In the genomic region with DNA sequence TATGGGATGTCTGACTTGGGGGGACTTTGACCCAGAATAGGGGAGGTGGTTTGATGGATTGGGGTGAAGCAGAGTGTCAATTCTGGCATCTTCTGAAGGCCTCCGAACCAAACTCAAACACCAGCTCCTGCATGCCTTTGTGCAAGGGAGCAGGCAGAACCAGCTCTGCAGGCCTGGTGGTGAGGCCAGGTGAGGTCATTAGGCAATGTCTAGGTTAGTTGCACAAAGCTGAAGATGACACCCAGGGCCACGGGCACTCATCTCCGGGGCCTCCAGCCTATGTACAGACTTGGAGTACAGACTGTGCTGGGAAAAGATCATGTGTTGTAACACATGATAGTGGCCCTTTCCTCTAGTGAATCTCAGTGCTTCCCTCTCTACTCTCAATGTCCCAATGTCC, we compare ENCODE assay signal across 20 mouse cellular contexts.
"Had no signal": no experiment of that assay in that cellular context is flagged by ENCODE, and none has a peak within 500 bp of the region (broad histone marks: within the 10 kb centered on the region; RNA-seq: fewer than 3 reads in every experiment).

No protein-coding gene starts in this region.

- H3K27ac ChIP-seq: kidney, postnatal 0 days; liver, embryonic 13.5 days; lung, embryonic 15.5 days; macrophage; neural tube, embryonic 13.5 days had no signal

- DNase-seq: kidney, adult 11 months; kidney, adult 9 months; kidney, postnatal 36 days; left cerebral cortex, postnatal 4 days; liver; liver, embryonic 13.5 days; liver, postnatal 0 days; lung, postnatal 14 days; retina, postnatal 1 day; right cerebral cortex, postnatal 4 days; spleen, adult 18-20 months; thymus, adult 18-20 months; thymus, postnatal 14 days had no signal

- H3K27me3 ChIP-seq: lung, embryonic 15.5 days had no signal

- H3K36me3 ChIP-seq: liver, embryonic 13.5 days; lung, embryonic 15.5 days; neural tube, embryonic 13.5 days had no signal

- H3K4me1 ChIP-seq: liver, embryonic 13.5 days; lung, embryonic 15.5 days; megakaryocyte, embryonic 14.5 days; neural tube, embryonic 13.5 days had no signal

- H3K9me3 ChIP-seq: liver, embryonic 13.5 days; lung, embryonic 15.5 days; megakaryocyte, embryonic 14.5 days; neural tube, embryonic 13.5 days had no signal

- H3K4me2 ChIP-seq: liver, embryonic 13.5 days; lung, embryonic 15.5 days; midbrain, embryonic 11.5 days; neural tube, embryonic 13.5 days had no signal

- H3K4me3 ChIP-seq: liver, embryonic 13.5 days; lung, embryonic 15.5 days; megakaryocyte, embryonic 14.5 days; neural tube, embryonic 13.5 days had no signal

- H3K9ac ChIP-seq: liver, embryonic 13.5 days; liver, postnatal 0 days; lung, embryonic 15.5 days; neural tube, embryonic 13.5 days had no signal

- ATAC-seq: liver, postnatal 0 days; midbrain, embryonic 16.5 days had no signal
